Mouse (Mus musculus): Measurements from ENCODE around the gene Btnl2. TPM values are rescaled to one million over a fixed set of nuclear protein-coding genes. Genes with fewer than 3 reads are reported as not detected.
"Not testable (repeated sequence)": the region's sequence is repeated elsewhere in the genome, so short reads cannot be mapped to it uniquely, and the experiment has no call there.

Gene Btnl2
- 1 to 10 TPM in 1 of 2 experiments, under 1 TPM in 1; 0.86 to 1.1 TPM for total RNA-seq (2021)

GRCm38 (mm10) chr17:34354539-34354938, at the start of gene Btnl2:
TSS of gene Btnl2 (plus strand) at chr17:34354822.
- no peak for DNase-seq (ENCODE audit: extremely low spot score in 1 of 2, low spot score in 1 of 2)

GRCm38 (mm10) chr17:34305380-34306030, 49.1 kb upstream of the Btnl2 start, which contains the start of gene H2-Eb1:
TSS of gene H2-Eb1 (plus strand) at chr17:34305867.
- peak; percentile 66 to 83 for DNase-seq (ENCODE audit: extremely low spot score in 1 of 2, low spot score in 1 of 2)

GRCm38 (mm10) chr17:34306407-34306806, 48.2 kb upstream of the Btnl2 start:
- no peak for DNase-seq (ENCODE audit: extremely low spot score in 1 of 2, low spot score in 1 of 2)

GRCm38 (mm10) chr17:34307216-34307615, 47.4 kb upstream of the Btnl2 start:
- DNase-seq (ENCODE audit: extremely low spot score in 1 of 2, low spot score in 1 of 2): no peak

- no peak for DNase-seq (ENCODE audit: extremely low spot score in 1 of 2, low spot score in 1 of 2)
Observed at GRCm38 (mm10) chr17:34308161-34308560, 46.5 kb upstream of the Btnl2 start.

- DNase-seq (ENCODE audit: extremely low spot score in 1 of 2, low spot score in 1 of 2): no peak
Observed at GRCm38 (mm10) chr17:34309225-34309624, 45.4 kb upstream of the Btnl2 start.

GRCm38 (mm10) chr17:34309683-34310385, 44.8 kb upstream of the Btnl2 start:
- peak; percentile 48 to 63 for DNase-seq (ENCODE audit: extremely low spot score in 1 of 2, low spot score in 1 of 2)

GRCm38 (mm10) chr17:34310526-34310925, 44.1 kb upstream of the Btnl2 start:
- not testable (repeated sequence) for DNase-seq (ENCODE audit: extremely low spot score in 1 of 2, low spot score in 1 of 2)

GRCm38 (mm10) chr17:34312185-34312584, 42.4 kb upstream of the Btnl2 start:
- no peak for DNase-seq (ENCODE audit: extremely low spot score in 1 of 2, low spot score in 1 of 2)

- DNase-seq (ENCODE audit: extremely low spot score in 1 of 2, low spot score in 1 of 2): peak; percentile 62 to 87
Observed at GRCm38 (mm10) chr17:34313393-34313792, 41.2 kb upstream of the Btnl2 start.

GRCm38 (mm10) chr17:34314286-34314685, 40.3 kb upstream of the Btnl2 start:
- DNase-seq (ENCODE audit: extremely low spot score in 1 of 2, low spot score in 1 of 2): no peak

- no peak for DNase-seq (ENCODE audit: extremely low spot score in 1 of 2, low spot score in 1 of 2)
Observed at GRCm38 (mm10) chr17:34315512-34315911, 39.1 kb upstream of the Btnl2 start.

- DNase-seq (ENCODE audit: extremely low spot score in 1 of 2, low spot score in 1 of 2): no peak
Observed at GRCm38 (mm10) chr17:34316697-34317096, 37.9 kb upstream of the Btnl2 start.

GRCm38 (mm10) chr17:34317275-34317674, 37.3 kb upstream of the Btnl2 start:
- no peak for DNase-seq (ENCODE audit: extremely low spot score in 1 of 2, low spot score in 1 of 2)

GRCm38 (mm10) chr17:34325436-34325835, 29.2 kb upstream of the Btnl2 start, which contains the start of gene H2-Eb2:
TSS of gene H2-Eb2 (plus strand) at chr17:34325665.
- no peak for DNase-seq (ENCODE audit: extremely low spot score in 1 of 2, low spot score in 1 of 2)

GRCm38 (mm10) chr17:34326373-34326772, 28.2 kb upstream of the Btnl2 start:
- no peak for DNase-seq (ENCODE audit: extremely low spot score in 1 of 2, low spot score in 1 of 2)

- no peak for DNase-seq (ENCODE audit: extremely low spot score in 1 of 2, low spot score in 1 of 2)
Observed at GRCm38 (mm10) chr17:34329807-34330206, 24.8 kb upstream of the Btnl2 start.

- no peak for DNase-seq (ENCODE audit: extremely low spot score in 1 of 2, low spot score in 1 of 2)
Observed at GRCm38 (mm10) chr17:34331200-34331599, 23.4 kb upstream of the Btnl2 start.

- DNase-seq (ENCODE audit: extremely low spot score in 1 of 2, low spot score in 1 of 2): no peak
Observed at GRCm38 (mm10) chr17:34340619-34341402, 13.8 kb upstream of the Btnl2 start.

GRCm38 (mm10) chr17:34344882-34345281, 9.7 kb upstream of the Btnl2 start:
- no peak for DNase-seq (ENCODE audit: extremely low spot score in 1 of 2, low spot score in 1 of 2)

- DNase-seq (ENCODE audit: extremely low spot score in 1 of 2, low spot score in 1 of 2): no peak
Observed at GRCm38 (mm10) chr17:34345486-34345885, 9.1 kb upstream of the Btnl2 start.

Measured in layer of hippocampus, postnatal 25 days (tissue).